Mouse (Mus musculus): Measurements from ENCODE around the gene Clec11a.

The Clec11a gene

DNA sequence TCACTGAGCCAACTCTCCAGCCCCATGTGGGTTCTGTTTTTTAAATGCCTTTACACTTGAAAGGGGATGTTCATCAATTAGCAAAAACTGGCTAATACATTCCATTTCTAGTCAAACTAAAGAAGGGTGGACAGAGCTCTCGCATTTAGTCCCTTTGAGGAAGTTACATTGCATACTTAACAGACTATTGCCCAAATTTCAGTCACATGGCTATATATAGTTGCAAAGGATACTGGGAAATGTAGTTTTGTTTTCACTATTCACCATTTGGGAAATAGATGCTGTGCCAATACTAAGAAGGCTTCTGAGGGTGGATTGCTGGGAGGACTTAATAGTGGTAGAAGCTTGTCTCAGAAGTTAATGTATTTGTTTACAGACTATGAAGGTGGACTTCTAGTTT lies 25.7 kb downstream of the Clec11a start:
- no peak for DNase-seq (ENCODE audit: low read depth in 2 of 2, low spot score in 2 of 2)

DNA sequence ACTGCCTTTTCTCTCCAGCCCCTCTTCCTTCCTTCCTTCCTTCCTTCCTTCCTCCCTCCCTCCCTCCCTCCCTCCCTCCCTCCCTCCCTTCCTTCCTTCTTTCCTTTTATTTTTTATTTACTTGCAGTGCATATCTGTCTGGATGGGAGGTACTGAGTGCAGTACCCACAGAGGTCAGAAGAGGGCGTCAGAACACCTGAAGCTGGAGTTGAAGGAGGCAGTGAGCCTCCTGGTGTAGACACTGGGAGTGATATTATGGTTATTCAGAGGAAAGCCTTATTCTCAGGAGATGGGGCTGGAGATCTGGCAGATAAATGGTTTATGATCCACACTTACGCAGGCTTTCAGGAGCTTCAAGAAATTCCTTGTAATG lies 29.5 kb downstream of the Clec11a start:
- DNase-seq (ENCODE audit: low read depth in 2 of 2, low spot score in 2 of 2) = peak in 1 of 2 experiments; percentile 42

DNA sequence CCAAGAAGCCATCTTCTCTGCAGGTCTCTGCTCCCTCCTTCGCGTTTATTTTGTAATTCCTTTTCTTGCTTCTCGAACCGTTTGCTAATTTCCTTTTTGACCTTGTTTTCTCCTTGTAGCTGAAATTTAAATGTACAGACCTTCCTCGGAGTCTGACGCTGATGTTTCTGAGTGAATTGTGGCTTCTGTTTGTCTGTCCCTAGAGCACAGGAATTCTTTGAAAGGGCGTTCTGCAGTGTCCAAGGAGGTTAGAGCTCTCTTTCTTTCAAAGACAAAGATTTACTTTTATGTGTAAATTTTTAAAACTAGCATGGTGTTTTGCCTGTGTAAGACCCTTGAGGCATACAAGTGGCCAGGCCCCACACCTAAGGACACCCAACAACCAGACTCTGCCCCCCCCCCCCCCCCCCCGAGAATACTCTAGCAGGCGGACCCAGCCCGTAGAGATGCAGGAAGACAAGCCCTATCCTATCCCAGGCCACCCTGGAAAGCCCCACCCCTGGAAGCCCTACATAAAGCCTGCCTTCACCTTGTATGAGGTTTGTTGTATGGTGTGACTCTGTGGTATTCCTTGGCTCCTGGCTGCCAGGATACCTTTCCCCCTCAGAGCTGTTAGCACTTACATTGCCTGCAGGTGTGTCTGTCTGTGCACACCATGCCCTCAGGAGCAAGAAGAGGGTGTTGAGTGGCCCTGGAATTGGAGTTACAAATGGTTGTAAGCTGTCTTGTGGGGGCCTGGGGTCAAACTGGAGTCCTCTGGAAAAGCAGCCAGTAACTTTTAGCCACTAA lies 30.0 kb downstream of the Clec11a start:
- no peak for DNase-seq (ENCODE audit: low read depth in 2 of 2, low spot score in 2 of 2)

GRCm38 (mm10) chr7:44275546-44275945 lies 31.2 kb downstream of the Clec11a start:
- DNase-seq (ENCODE audit: low read depth in 2 of 2, low spot score in 2 of 2) = no peak

- no peak for DNase-seq (ENCODE audit: low read depth in 2 of 2, low spot score in 2 of 2)
These were observed 32.6 kb downstream of the Clec11a start for GRCm38 (mm10) chr7:44274096-44274495.

- DNase-seq (ENCODE audit: low read depth in 2 of 2, low spot score in 2 of 2) = no peak
These were observed 33.3 kb downstream of the Clec11a start for GRCm38 (mm10) chr7:44273446-44273845.

GRCm38 (mm10) chr7:44272546-44272945 lies 34.2 kb downstream of the Clec11a start:
- DNase-seq (ENCODE audit: low read depth in 2 of 2, low spot score in 2 of 2) = no peak

- DNase-seq (ENCODE audit: low read depth in 2 of 2, low spot score in 2 of 2) = no peak
These were observed 35.4 kb downstream of the Clec11a start for GRCm38 (mm10) chr7:44271309-44271708.

- DNase-seq (ENCODE audit: low read depth in 2 of 2, low spot score in 2 of 2) = no peak
These were observed 37.3 kb downstream of the Clec11a start for GRCm38 (mm10) chr7:44269397-44269796.

- no peak for DNase-seq (ENCODE audit: low read depth in 2 of 2, low spot score in 2 of 2)
These were observed 38.6 kb downstream of the Clec11a start for GRCm38 (mm10) chr7:44268117-44268516.

GRCm38 (mm10) chr7:44262791-44263643 lies 43.7 kb downstream of the Clec11a start:
- DNase-seq (ENCODE audit: low read depth in 2 of 2, low spot score in 2 of 2) = peak; percentile 88 to 94

DNA sequence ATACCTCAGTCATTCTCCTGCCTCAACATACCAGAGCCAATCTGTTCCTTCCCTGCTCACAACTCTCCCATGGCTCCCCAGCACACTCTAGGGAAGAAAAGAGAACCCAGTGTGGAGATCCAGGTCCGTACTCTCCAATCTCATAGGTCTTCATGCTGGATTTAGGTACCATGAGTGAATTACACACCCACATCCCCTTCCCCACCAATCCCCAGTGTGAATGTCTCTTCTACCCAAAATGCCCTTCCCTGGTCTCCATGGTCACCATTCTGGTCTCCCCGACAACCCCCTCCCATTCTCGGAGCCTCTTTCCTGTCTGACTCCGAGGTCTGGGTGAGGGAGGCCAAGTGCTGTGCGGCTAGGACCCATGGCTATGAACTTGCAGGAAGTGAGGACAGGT lies 45.6 kb downstream of the Clec11a start, which contains the start of gene Gm15517:
Gene Gm15517, plus strand, starts transcription at position 301 of the 400 bp plus-strand sequence.
- DNase-seq (ENCODE audit: low read depth in 2 of 2, low spot score in 2 of 2) = no peak

GRCm38 (mm10) chr7:44260410-44260809 lies 46.3 kb downstream of the Clec11a start:
- DNase-seq (ENCODE audit: low read depth in 2 of 2, low spot score in 2 of 2) = no peak

DNA sequence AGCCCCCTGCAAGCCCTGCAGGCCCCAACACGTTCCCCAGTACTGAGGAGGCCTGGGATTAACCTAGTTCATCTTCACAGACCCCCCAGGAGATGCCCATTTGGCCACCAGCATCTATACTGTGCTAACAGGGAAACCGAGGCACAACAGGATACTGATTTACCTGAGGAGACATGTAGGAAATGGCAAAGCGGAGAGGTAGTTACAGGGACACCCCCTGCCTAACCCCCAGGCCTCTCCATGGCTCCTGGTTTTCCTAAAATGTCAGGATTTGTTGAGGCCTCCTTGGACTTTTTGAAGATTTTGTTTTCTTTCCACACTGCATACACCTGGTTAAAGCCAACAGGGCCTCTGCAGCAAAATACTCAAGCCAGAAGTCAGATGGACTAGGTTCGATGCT lies 49.4 kb downstream of the Clec11a start, which contains the start of gene Acp4:
Gene Acp4, minus strand, starts transcription at position 101 of the 400 bp plus-strand sequence.
- no peak for DNase-seq (ENCODE audit: low read depth in 2 of 2, low spot score in 2 of 2)

DNA sequence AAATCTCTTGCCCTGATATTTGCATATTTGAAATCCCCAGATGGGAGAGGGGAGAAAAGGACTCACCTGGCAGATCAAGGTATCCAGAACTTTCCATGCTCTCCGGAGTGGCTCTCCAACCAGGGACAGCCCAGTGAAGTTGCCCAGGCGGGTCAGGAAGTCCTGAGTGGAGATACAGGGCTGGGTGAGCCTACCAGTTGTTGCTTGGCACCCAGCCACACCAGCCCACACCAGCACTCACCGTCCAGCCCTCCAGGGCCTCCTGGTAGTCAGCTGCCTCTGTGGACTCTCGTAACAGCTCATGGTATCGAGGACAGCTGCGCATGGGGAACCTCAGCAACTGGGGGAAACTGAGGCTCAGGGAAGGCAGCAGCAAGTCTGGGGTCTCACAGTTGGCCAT lies 51.8 kb downstream of the Clec11a start:
- no peak for DNase-seq (ENCODE audit: low read depth in 2 of 2, low spot score in 2 of 2)

- no peak for DNase-seq (ENCODE audit: low read depth in 2 of 2, low spot score in 2 of 2)
These were observed 53.6 kb downstream of the Clec11a start for GRCm38 (mm10) chr7:44253023-44253616.
